Mouse (Mus musculus) kidney, adult 2 months (tissue): Measurements from ENCODE around the gene Fbrsl1.

Source experiments
- CTCF ChIP-seq: fragments of 200-500 bp; conservative IDR thresholded peaks from 2 replicates; pipeline ENCODE4 v1.5.1; 2011; ENCODE audit warnings: low read depth, mild to moderate bottlenecking, control low read depth, low read length, moderate library complexity, mixed read lengths; ENCODE audit not compliant: insufficient read depth, insufficient read length
- POLR2A ChIP-seq: fragments of 200-500 bp; IDR thresholded peaks from one replicate; pipeline ENCODE4 v1.6.1; 2011; ENCODE audit warnings: low read depth, low read length, control low read depth

DNA sequence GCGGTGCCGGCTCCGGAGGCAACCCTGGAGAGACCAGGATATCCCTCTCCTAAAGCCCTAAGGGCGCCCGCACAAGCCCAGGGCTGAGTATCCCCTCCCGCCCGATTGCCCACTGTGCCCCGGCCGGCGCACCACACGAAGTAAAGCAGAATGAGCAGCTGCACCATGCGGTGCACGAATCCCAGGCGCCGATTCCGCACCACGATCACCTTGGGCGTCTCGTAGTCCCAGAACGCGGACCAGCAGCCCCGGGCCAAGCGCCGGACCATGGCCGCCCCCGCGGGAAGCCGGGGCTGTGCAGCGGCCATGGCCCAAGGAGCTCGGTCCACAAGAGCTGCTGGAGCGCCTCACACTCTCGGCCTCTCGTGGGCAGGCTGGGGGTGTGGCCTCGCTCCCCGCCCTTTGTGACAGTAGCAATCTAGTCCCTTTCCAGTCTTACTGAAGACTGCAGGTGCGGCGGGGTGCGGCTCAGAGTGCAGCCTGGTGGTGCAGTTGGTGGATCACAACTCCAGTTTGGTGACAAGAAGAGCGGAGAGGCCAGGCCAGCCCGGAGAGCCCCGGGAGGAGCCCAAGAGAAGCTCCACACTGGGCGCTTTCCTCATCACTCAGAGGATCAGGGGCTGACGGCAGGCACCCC is 105.5 kb downstream of the Fbrsl1 start, which contains the start of gene P2rx2:
- TF ChIP-seq POLR2A (no peak), CTCF (no peak)
